Mouse (Mus musculus) lung, postnatal 25 days (tissue): ENCODE measurements around the gene Sipa1l3.
A peak's percentile ranks its signal among the peaks of the same experiment; 100 is the strongest.

Experiments used
- DNase-seq: peaks from one replicate; pipeline ENCODE4 v3.0.0; 2022; ENCODE audit warnings: low spot score

Gene Sipa1l3

DNA sequence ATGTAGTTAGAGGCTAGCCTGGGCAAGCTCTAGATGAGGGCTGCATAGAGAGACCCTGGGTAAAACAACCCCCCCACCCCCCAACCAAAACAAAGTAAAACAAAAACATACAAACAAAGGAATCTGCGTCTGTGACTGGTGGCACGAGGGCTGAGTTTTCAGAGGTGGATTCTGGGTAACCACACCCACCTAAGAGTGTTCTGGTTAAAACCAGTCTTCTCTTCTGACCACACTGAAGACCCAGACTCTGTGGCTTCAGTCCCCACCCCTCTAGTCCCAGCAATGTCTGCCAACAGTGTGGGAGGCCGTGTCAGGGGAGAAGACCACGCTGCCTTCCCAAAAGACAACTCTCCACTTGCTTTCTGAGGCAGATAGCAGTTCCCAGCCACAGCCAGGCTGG is 72.3 kb downstream of the Sipa1l3 start:
- no peak for DNase-seq

DNA sequence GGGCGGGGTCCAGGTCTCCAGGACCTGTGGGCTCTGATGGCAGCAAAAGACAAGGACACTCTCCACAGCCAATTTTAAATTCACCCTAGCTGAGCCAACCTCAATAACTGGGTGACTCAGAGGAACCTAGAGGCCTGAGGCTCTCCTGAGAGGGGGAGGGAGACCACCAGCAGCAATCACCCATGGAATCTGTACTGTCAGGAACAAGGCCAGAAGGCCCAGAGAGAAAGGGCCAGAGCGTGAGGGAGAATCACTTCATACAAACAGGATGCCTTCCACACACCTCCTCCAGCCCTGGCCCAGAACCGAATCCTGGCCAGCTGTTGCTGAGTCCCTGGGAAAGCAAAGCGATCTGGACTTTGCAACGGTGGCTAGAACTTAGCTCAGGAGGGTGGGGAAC is 73.9 kb downstream of the Sipa1l3 start:
- DNase-seq: no peak

DNA sequence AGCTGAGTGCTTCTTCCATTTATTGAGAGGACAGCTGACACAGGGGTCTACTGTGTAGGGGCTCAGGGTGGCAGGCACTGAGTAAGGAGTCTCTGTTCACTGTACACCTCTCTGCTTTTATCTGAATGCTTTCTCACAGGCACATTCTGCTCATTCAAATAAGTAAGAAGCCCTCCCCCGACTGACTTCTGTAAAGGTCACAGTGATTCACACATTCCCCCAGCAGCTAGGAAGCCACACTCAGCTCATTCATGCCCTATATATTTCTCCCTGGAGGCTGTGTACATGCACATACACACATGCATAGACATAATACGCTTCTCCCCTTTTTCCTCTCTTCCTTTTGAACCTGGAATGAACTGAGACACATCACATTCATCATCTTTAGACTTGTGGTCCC is 74.4 kb downstream of the Sipa1l3 start:
- DNase-seq: no peak

DNA sequence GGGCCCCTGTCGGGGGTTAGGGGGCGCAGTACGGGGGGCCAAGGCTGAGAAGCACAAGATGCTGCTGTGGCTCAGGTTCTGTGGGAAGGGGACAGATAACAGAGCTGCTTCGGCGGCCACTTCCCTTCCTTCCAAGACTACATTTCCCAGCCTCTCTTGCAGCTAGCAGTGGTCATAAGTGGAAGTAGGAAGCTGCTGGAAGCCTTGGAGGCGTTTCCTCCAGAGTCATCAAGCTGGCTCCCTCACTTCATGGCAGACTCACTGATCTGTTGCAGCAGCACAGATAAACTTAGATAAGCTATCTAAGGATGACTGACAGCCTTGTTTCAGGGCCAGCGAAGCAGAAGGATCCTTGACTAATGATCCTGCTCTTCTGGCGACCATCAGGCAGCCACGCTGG is 76.6 kb downstream of the Sipa1l3 start:
- DNase-seq: peak; percentile 51

DNA sequence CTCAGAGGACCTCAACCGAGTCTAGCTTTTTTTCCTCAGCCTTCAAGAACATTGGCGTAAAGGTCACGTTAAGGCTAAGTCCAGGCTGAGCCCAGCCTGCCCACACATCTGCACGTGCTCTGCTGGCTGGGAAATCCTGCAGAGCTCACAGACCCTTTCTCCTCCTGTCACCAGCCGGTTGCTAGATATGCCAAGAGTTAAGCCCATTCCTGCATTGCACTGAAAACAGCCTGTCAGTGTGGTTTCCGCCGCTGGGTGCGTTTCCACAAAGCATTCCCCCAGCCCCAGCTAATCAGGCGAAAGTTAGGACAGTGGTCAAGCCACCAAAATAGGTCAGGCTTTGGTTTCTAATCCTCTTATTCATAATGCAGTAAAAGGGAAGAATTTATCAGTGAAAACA is 77.3 kb downstream of the Sipa1l3 start:
- DNase-seq: no peak

DNA sequence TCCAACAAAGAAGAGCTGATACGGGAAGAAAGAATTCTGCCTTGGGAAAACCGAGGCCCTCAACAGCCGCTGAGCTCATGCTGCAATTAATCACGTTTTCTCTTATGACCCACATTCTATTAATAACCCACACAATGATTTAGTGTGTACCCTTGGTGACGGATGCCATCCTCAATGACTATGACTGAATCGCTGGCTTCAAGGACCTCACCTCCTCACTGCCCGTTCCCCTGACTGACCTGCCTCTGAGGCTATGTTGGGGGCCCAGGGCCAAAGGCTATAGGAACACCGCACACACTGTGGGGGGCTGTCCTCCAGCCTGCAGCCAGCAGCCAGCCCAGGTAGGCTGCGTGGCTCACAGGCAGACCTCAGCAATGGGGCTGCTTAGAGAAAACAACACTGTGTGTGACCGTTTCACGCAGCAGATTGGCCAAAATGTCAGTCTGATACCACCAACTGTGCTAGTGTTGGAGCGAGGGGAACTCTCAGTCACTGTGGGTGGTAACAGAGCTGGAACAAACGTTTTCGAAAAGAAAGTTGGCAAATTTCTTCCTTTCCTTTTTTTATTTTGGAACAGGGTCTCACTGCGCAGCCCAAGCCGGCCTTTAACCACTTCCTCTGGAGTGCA is 79.7 kb downstream of the Sipa1l3 start:
- no peak for DNase-seq

DNA sequence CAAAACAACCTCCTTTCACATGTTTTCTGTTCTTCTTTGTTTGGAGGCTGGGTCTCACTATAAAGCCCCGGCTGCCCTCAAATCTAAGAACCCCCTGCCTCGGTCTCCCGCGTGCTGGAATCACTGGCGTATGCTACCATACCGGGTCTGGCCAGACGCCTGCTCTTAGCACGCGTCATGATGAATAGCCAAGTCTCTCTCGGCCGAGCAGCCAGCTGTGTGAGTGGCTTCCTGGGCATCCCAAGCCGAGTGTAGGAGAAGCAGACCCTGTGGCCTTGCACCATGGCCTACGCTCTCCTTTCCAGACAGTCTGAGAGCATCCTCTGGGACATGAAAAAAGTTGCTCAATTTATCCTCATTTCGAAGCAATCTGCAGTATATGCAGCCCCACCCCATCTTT is 80.2 kb downstream of the Sipa1l3 start:
- DNase-seq: no peak

DNA sequence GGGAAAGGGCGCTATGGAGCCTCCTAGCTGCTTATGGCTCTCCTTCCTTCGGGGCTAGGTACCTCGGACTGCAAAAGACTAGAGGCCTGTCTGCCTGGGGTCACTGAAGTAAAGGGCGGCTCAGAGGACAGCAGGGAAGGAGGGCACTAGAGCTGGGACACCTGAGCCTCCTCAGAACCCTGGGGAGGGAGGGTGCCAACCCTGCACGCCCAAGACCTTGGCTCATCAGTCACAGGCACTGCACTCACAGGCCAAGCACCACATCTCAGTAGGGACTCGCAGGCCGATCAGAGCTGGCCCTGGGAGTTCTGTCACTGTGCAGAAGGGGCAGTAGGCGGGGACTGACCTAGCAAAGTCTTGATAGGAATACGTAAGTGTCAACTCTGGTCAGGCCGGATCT is 81.4 kb downstream of the Sipa1l3 start:
- no peak for DNase-seq

DNA sequence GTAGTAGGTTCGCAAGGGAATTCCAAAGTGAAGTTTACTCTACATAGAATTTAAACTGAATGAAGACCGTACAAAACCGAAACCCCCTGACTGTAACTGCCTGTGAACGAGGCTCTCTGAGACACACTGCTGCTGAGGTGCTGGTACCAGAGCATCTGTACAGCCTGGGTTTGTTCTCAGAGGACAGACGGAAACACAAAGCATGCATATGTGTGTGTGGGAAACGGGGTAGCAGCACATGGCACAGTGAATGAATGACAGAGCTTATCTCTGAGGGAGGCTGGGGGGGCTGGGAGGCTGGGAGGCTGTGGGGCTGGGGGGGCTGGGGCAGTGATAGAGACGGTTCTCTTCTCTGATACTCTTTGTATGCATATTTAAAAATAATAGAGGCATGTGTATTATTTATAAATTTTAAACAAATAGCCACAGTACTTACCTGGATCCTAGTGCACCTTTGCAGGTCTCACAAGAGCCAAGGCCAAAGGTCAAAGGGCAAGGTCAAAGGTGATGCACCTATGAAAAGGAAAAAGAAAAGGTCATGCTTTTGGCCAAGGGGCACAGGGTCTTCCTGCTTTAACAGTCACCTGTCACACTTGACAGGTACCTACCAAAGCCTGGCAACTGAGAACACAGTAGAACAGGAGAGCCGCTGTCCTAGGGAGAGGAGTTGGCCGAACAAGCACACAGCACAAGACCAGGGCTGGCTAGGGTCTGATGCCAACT is 84.0 kb downstream of the Sipa1l3 start:
- DNase-seq: no peak

DNA sequence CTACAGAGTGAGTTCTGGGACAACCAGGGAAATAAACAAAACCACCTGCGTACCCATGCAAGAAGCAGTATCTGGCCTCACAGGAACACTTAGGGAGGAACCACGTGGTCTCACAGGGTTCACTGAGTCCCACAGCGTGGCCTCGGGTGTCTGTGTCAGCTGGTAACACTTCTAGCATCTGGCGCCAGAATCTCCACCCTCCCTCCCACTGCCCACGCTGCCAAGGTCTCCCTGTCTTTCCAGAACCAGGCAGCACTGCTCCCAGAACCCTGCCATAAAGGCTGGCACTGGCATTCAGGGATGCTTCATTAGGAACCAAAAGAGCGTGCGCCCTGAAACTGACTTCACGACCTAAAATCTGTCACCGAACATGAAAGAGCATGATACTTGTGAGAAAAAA is 84.7 kb downstream of the Sipa1l3 start:
- no peak for DNase-seq

DNA sequence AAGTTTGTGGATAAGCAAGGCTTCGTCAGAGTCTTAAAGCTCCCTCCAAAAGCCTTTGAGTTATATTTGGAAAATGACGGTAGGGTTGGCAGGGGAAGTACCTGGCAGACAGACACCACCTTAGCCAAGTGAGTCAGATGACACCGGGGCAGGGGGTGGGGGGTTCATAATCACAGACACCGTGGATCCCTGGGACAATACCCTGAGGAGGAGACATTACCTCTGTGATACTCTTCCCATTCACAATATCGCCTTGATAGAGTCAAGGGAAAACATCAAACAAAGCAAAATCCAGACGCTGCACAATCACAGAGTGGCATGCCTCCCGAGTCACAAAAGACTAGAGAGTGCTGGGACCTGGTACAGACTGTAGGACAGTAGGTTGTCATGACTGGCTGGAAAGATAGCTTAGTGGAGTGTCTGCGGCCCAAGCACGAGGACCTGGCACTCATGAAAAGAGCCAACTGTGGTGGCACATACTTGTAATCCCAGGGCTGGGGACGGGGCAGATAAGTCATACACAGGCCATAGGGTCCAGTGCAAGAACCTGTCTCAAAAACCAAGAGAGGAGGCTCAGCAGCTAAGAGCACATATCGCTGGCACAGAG is 85.4 kb downstream of the Sipa1l3 start:
- no peak for DNase-seq

DNA sequence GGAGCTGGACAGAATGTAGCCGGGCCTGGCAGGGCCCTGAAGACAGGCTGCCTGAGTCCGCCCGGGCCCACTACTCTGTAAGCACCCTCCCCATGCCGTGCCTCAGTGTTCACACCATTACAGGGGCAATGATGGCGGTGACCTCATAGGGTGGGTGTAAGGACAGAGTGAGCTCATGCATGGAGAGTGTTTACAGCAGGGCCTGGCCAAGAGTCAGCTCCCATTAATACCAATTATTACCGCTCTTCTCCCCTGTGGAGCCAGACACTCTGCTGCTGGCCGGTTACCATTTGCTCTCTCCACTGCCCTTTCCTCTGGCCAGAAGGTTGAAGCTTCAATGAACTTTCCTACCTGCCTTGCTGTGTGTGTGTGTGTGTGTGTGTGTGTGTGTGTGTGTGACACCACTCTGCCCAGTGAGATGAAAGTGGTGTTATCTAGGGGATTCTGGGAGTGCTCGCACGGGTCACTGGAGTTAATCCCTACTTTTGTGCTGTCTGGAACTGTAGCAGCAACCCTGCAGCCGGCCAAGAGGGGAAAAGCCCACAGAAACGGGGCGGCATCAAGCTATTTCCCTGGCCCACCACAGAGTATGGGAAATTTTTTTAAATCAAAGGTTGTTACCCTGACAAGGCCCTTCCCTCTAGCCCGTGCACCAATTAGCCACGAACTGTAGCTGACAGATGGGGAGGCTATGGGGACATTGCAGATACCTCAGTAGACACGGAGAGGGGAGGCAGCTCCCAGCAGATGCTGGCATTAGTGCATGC is 86.1 kb downstream of the Sipa1l3 start:
- no peak for DNase-seq

DNA sequence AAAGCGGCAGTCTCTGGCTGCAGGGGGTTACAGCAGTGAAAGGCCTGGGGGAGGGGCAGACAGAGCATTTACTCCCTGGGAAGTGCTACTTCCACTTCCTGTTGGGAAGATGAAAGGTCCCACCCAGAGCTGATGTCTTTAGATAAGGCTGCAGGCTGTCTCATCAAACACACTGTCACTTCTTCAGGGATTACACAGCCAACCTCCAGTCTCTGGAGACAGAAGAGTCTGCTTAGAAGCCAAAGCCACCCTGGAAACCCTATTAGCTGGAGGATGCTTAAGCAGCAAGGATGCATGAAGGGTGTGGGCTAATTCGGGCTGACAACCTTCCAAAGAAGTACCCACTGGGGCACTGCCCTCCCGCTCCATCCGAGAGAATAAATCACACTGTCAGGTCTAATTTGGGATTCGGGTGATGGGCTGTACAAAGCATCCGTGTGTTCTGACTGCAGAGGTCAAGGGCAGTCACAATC is 87.7 kb downstream of the Sipa1l3 start:
- no peak for DNase-seq

DNA sequence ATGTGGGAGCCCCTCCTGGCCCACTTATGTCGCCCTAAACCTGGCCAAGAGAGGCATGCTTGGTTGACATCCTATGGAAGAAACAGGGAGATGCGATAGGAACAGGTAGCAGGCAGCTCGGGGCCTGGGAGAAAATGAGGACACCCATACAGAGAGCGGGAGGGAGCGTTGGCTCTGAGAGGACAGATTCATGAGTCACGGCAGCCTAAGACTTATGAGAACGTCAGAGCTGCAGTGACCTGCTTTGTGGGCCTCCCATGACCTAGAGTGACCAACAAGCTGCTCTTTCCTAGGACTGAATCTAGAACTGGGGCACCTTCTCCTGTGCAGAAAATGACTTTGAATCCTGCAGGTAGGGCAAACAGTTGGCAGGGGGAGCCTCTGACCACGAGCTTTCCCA is 92.4 kb downstream of the Sipa1l3 start:
- no peak for DNase-seq

DNA sequence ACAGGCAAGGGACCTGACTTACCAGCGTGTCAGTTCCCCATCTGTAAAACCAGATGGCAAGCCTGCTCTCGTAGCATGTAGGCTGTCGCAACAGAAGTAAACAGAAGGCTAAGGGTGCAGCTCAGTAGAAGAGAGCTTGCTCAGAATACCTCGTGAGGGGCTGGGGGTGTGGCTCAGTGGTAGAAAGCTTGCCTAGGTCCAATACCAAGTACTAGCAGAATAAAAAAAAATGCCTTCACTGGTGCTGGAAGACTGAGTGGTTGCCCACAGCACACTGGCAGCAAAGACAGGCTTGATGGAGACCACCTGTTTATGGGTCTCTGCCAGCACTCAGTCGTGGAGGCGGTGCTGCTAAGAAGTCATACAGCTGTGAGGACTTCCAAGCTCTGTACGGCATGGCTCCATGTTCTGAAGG is 93.0 kb downstream of the Sipa1l3 start:
- DNase-seq: peak; percentile 73

DNA sequence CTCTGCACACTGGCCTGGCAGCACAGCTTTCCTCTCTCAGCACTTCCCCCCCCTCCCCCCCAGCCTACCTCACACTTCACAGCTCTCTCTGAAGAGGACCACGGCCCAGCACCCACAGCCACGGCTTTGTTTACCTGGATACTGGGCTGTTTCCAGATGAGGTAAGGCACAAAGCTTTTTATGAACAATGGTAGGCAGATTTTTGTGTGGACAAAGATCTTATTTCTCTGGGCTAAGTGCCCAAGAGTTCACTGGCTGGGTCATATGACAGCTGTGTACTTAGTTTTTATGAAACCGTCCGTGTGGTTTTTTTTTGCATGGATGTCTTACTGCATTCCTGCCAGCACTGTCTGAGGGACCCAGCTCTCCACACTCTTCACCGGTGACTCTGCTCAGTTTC is 93.8 kb downstream of the Sipa1l3 start:
- peak; percentile 86 for DNase-seq

DNA sequence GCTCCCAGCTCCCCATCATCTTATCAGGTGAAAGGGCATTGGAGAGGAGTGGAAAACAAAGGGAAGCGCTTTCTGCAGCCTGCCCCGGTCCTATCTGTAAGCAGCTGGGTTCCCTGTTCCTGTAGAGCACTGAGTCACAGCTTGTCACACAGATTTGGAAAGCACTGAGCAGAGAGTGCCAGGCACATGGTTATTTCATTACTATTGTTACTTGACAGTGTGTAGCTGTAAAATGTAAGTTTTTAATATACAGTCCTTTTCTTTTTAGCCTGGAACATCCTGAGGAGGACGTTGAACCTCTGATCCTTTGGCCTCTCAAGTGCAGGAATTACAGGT is 96.6 kb downstream of the Sipa1l3 start:
- no peak for DNase-seq

DNA sequence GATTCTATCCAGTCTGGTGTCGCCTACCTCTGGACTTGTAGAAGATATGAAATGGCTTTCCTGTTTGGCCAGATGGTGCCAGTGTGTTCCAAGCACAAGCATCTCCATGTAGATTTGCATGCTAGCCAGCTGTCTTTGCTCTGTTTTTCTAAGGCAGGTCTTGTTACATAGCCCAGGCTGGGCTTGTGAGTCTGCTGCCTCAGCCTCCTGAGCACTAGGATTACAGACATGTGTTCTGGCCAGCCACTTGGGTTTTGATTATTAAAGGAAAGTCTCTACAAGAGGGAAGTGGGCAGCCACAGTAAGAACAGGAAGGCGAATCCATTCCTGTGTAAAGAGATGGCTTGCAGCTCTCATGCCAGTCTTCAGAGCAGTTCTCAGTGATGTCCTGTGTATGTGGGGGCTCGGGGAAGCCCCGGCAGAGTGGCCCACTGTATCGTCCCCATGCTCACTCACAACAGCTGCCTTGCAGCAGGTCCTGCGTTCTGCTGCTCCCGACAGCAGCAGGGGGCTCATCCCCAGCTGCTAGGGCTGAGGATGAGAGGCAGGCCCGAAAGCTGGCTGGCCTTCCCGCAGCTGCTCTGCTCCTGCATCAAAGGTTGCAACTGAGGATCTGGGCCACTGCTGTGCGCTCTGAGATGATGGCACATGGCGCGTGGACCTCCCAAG is 97.1 kb downstream of the Sipa1l3 start:
- DNase-seq: no peak

DNA sequence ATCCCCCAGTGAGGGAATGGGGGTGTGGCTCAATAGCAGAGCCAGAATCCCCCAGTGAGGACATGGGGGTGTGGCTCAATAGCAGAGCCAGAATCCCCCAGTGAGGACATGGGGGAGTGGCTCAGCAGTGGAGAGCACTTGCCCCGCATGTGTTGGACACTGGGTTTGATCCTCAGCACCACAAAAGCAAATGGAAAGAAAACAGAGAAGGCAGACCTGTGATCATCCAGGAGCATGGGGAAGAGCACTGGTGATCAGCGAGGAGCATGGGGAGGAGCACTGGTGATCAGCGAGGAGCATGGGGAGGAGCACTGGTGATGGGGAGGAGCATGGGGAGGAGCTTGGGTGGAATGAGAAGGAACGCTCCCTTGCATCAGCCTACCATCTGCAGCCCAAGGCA is 98.6 kb downstream of the Sipa1l3 start:
- no peak for DNase-seq

DNA sequence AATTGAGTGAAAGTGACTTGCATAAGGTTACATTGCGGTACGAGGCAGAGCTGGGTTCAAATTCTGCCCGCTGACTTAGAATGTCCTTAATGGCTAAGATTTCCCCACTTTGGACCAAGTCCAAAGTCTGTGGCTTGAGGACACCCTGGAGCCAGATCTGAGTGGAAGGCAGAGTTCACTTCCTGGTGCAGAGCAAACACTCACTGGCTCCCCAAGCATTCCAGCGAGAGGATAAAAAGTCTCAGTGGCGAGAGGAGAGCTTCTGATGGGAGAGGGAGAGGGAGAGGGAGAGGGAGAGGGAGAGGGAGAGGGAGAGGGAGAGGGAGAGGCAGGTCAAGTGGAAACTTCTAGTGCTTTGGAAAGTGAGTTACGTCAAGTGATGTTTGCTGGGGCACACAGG is 100.2 kb downstream of the Sipa1l3 start:
- DNase-seq: peak; percentile 86

DNA sequence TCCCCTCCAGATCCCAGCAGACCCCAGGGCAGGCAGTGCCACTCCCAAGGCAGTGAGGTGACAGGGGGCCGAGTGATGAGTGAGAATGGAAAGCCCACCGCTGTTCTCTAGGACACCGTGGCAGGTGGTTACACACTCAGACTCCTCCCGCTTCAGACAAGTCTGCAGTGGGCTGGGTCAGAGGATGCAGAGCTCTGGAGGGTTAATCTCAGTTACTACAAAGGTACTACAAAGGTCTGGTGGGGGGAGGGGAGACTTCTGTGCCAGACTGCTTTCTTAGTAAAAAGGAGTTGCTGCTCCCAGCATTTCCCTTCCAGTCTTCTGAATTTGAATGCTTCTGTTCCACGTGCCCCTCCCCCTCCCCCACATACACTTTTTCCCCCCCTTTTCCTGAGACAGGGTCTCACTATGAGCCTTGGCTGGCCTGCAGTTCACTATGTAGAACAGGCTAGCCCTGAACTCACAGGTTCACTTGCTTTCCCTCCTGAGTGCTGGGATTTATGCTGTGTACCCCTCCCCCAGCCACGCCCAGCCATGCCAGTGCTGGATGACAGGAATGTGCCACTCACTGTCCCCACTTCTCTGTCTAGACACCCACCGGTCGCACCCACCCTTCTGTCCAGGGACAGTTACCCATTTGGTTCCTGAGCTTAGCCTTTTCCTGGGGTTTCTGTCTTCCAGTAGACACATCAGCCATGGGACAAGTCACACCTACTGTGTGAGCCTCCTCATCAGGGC is 100.9 kb downstream of the Sipa1l3 start:
- DNase-seq: no peak

DNA sequence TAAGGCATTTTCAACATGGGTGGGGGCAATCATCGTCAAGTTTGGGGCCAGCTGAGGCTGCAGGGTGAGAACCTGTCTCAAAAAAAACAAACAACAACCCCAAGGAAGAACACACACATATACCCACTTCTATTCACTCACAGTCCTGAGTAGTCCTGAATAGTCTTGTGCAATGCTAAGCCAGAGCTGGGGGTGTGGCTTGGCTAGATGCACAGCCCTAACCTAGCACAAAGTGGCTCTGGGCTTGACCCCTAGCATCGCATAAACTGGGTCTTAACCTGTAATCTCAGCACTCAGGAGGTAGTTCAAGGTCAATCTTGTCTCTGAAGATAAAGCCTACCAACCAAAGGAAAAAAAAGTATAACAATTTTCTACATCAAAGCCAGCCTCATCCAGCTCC is 101.5 kb downstream of the Sipa1l3 start:
- peak; percentile 78 for DNase-seq
